Mouse (Mus musculus) liver, adult 2 months (tissue): ENCODE data around the gene Dlg5.

Experiments used
- CTCF ChIP-seq: fragments of 200-500 bp; IDR thresholded peaks from 2 replicates; pipeline ENCODE4 v1.5.1; 2011; ENCODE audit warnings: low read depth, low read length, control low read depth
- POLR2A ChIP-seq: fragments of 200-500 bp; IDR thresholded peaks from 2 replicates; pipeline ENCODE4 v1.6.1; 2011; ENCODE audit warnings: low read length, control low read depth; ENCODE audit not compliant: insufficient read depth; ENCODE audit errors: extremely low read depth

GRCm38 (mm10) chr14:24205281-24205871, 40.3 kb downstream of the Dlg5 start:
- TF ChIP-seq POLR2A (no peak), CTCF (no peak)
